26 mouse cellular contexts compared by ENCODE assay signal in the genomic region with DNA sequence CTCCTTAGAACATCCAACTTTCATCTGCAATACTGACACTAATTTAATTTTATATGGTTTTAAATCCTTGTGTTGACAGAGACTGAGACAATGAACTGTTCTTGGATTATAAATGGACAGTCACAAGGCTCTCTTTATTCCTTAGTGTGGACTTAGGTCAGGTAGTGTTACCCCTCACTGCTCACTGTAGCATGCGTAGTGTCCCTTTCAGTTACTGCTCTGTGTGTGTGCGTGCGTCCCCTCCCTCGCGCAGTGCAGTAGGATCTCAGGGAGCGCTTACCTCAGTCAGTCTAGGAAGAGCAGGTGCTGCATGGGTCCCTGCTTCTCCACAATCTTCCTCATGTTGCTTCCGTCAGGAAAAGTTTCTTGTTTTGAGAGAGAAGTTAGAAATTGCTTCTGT. TPM values are rescaled to one million over a fixed set of nuclear protein-coding genes. Genes with fewer than 3 reads are reported as not detected.
A peak's percentile ranks its signal among the peaks of the same experiment; 100 is the strongest.
DNase-seq lines count a peak whose midpoint lies in the region; ATAC-seq and TF ChIP-seq lines count a peak whose summit lies in the region.
"Had no signal": no experiment of that assay in that cellular context is flagged by ENCODE, and none has a peak within 500 bp of the region (broad histone marks: within the 10 kb centered on the region; RNA-seq: fewer than 3 reads in every experiment).

No protein-coding gene starts in this region.

- no peak overlapping the region for H3K27ac ChIP-seq in kidney, adult 2 months (ENCODE audit: insufficient read depth, low read depth, low read length)
- H3K27ac ChIP-seq in kidney, embryonic 15.5 days = no peak overlapping the region
- H3K27ac ChIP-seq in layer of hippocampus, adult 2 months = peak overlapping the region; percentile 29; the same call in 1 of the 2 replicates
- H3K27ac ChIP-seq: forebrain, embryonic 10.5 days; forebrain, embryonic 13.5 days; heart, adult 2 months; heart, embryonic 10.5 days; heart, embryonic 13.5 days; hindbrain, embryonic 15.5 days had no signal

- 53% methylated on average over 7 of the region's 7 CpGs for WGBS in kidney, adult 2 months
- 65% methylated on average over 7 of the region's 7 CpGs for WGBS in kidney, embryonic 15.5 days

- H3K9me3 ChIP-seq in kidney, embryonic 15.5 days (replicated peaks) = no peaks in the 10 kb centered on the region
- H3K9me3 ChIP-seq: forebrain, embryonic 10.5 days; forebrain, embryonic 13.5 days; G1E; heart, embryonic 10.5 days; heart, embryonic 13.5 days; hindbrain, embryonic 15.5 days had no signal

- peak; percentile 23 for DNase-seq in kidney, adult 2 months
- DNase-seq in kidney, adult 11 months = no peak
- no peak for DNase-seq in kidney, adult 18-20 months
- DNase-seq in layer of hippocampus, adult 2 months (ENCODE audit: low spot score in 2 of 2) = no peak
- DNase-seq in layer of hippocampus, adult 8-10 months (ENCODE audit: low spot score in 2 of 2) = no peak
- DNase-seq: adrenal gland, postnatal 10 days; adrenal gland, postnatal 36 days; B cell, adult 2 months; cerebellum, adult 18-20 months; cerebellum, adult 9-10 months; cerebellum, postnatal 14 days; gastrocnemius, postnatal 10 days; gastrocnemius, postnatal 36 days; heart, adult 2 months; heart, postnatal 14 days; heart, postnatal 4 days had no signal

- no peak overlapping the region for H3K4me3 ChIP-seq in kidney, adult 2 months (ENCODE audit: insufficient read depth, low read depth, low read length)
- no peak overlapping the region for H3K4me3 ChIP-seq in kidney, embryonic 15.5 days (replicated peaks)
- H3K4me3 ChIP-seq in layer of hippocampus, adult 2 months = no peak overlapping the region
- H3K4me3 ChIP-seq: forebrain, embryonic 10.5 days; forebrain, embryonic 13.5 days; heart, adult 2 months; heart, embryonic 10.5 days; heart, embryonic 13.5 days; hindbrain, embryonic 15.5 days had no signal

- peak; percentile 78 for ATAC-seq in kidney, embryonic 15.5 days (replicated peaks; ENCODE audit: low FRiP score)
- ATAC-seq: forebrain, embryonic 13.5 days; forebrain, embryonic 16.5 days; Patski had no signal

- H3K9ac ChIP-seq in kidney, embryonic 15.5 days = no peak overlapping the region
- H3K9ac ChIP-seq: forebrain, embryonic 13.5 days; heart, embryonic 13.5 days; hindbrain, embryonic 15.5 days had no signal

- no peaks in the 10 kb centered on the region for H3K27me3 ChIP-seq in kidney, adult 2 months (replicated peaks; ENCODE audit: control insufficient read depth, insufficient read depth, low read length)
- H3K27me3 ChIP-seq in kidney, embryonic 15.5 days = no peaks in the 10 kb centered on the region
- H3K27me3 ChIP-seq: CH12.LX; forebrain, embryonic 13.5 days; heart, embryonic 13.5 days; hindbrain, embryonic 15.5 days; Patski had no signal

- H3K36me3 ChIP-seq in kidney, adult 2 months (ENCODE audit: control insufficient read depth, insufficient read depth, low read length) = no peaks in the 10 kb centered on the region
- H3K36me3 ChIP-seq in kidney, embryonic 15.5 days = no peaks in the 10 kb centered on the region
- H3K36me3 ChIP-seq: forebrain, embryonic 10.5 days; heart, embryonic 10.5 days; heart, embryonic 13.5 days; hindbrain, embryonic 15.5 days had no signal

- no peak for TF ChIP-seq CTCF in kidney, adult 2 months (conservative IDR thresholded peaks at IDR 0.05; ENCODE audit: insufficient read depth, insufficient read length, low read depth, low read length)
- TF ChIP-seq CTCF in layer of hippocampus, adult 2 months (conservative IDR thresholded peaks at IDR 0.05) = no peak

- no peak for TF ChIP-seq POLR2A in kidney, adult 2 months (IDR thresholded peaks at IDR 0.05; ENCODE audit: low read depth, low read length)

- no peak overlapping the region for H3K4me2 ChIP-seq in kidney, embryonic 15.5 days
- H3K4me2 ChIP-seq: forebrain, embryonic 13.5 days; heart, embryonic 13.5 days; hindbrain, embryonic 15.5 days had no signal

- peaks cover 17% of the 10 kb centered on the region for H3K4me1 ChIP-seq in kidney, adult 2 months (ENCODE audit: control insufficient read depth, insufficient read depth, low read length)
- H3K4me1 ChIP-seq in kidney, embryonic 15.5 days = peaks cover 24% of the 10 kb centered on the region

RNA-seq across cellular contexts. Expression of a gene that starts 43.7 kb away (rescaled TPM):
- 10.3 and 14.7 TPM in 2 replicates for polyA plus RNA-seq in kidney, adult 2 months (2012; rRNA removed)
- polyA plus RNA-seq in kidney, embryonic 15.5 days (2015; fragmentation: Nextera tagmentation; extraction: Ambion mirVana) = 19.6 and 22.6 TPM in 2 replicates
- total RNA-seq in layer of hippocampus, adult 2 months (2021) = 100 to 1,000 TPM; 168 to 172 TPM
- 100 to 1,000 TPM; 129 to 184 (median 146) TPM for total RNA-seq in layer of hippocampus, adult 8-10 months (2022)
